Mouse (Mus musculus) natural killer cell, adult 2 months (primary cell): ENCODE data around the gene Sorbs2.

Experiments
- DNase-seq, 2 experiments: peaks; one replicate each; pipeline ENCODE4 v3.0.0; 2022; ENCODE audit warnings: low spot score in 2 of 2

Sorbs2 gene

GRCm38 (mm10) chr8:45507634-45508321 is at the start of gene Sorbs2:
Gene Sorbs2, plus strand, starts transcription at chr8:45507788.
- no peak for DNase-seq

GRCm38 (mm10) chr8:45457874-45458273 is 49.7 kb upstream of the Sorbs2 start:
- no peak for DNase-seq

GRCm38 (mm10) chr8:45469006-45469405 is 38.6 kb upstream of the Sorbs2 start:
- DNase-seq: no peak

GRCm38 (mm10) chr8:45469507-45470178 is 37.9 kb upstream of the Sorbs2 start:
- DNase-seq: no peak

GRCm38 (mm10) chr8:45480886-45481285 is 26.7 kb upstream of the Sorbs2 start:
- DNase-seq: no peak

- no peak for DNase-seq
These were observed 21.3 kb upstream of the Sorbs2 start for GRCm38 (mm10) chr8:45486281-45486680.

- no peak for DNase-seq
These were observed 3.6 kb upstream of the Sorbs2 start for GRCm38 (mm10) chr8:45503971-45504370.

- DNase-seq: no peak
These were observed 1.2 kb upstream of the Sorbs2 start for GRCm38 (mm10) chr8:45506376-45506775.

GRCm38 (mm10) chr8:45507277-45507633 is 333 bp upstream of the Sorbs2 start:
- no peak for DNase-seq

GRCm38 (mm10) chr8:45508521-45509104 is 1.0 kb downstream of the Sorbs2 start:
- no peak for DNase-seq

GRCm38 (mm10) chr8:45512369-45512768 is 4.8 kb downstream of the Sorbs2 start:
- DNase-seq: no peak

GRCm38 (mm10) chr8:45521595-45521994 is 14.0 kb downstream of the Sorbs2 start:
- no peak for DNase-seq

GRCm38 (mm10) chr8:45527708-45528107 is 20.1 kb downstream of the Sorbs2 start:
- no peak for DNase-seq

GRCm38 (mm10) chr8:45528890-45529289 is 21.3 kb downstream of the Sorbs2 start:
- DNase-seq: no peak

- DNase-seq: no peak
These were observed 29.0 kb downstream of the Sorbs2 start for GRCm38 (mm10) chr8:45536578-45536977.

GRCm38 (mm10) chr8:45540513-45540912 is 32.9 kb downstream of the Sorbs2 start:
- no peak for DNase-seq

GRCm38 (mm10) chr8:45552175-45552574 is 44.6 kb downstream of the Sorbs2 start:
- no peak for DNase-seq

GRCm38 (mm10) chr8:45554627-45555026 is 47.0 kb downstream of the Sorbs2 start:
- DNase-seq: no peak

GRCm38 (mm10) chr8:45557936-45558335 is 50.3 kb downstream of the Sorbs2 start:
- no peak for DNase-seq

- no peak for DNase-seq
These were observed 50.8 kb downstream of the Sorbs2 start for GRCm38 (mm10) chr8:45558426-45558825.

- no peak for DNase-seq
These were observed 51.7 kb downstream of the Sorbs2 start for GRCm38 (mm10) chr8:45559176-45559820.

- DNase-seq: no peak
These were observed 57.6 kb downstream of the Sorbs2 start for GRCm38 (mm10) chr8:45565189-45565588.

- DNase-seq: no peak
These were observed 62.5 kb downstream of the Sorbs2 start for GRCm38 (mm10) chr8:45570117-45570516.
